Mouse (Mus musculus) spleen, postnatal 10 days (tissue): ENCODE measurements around the gene Tysnd1.

ENCODE experiments used
- DNase-seq, 2 experiments: peaks; one replicate each; pipeline ENCODE4 v3.0.0; 2021 to 2022; ENCODE audit warnings: low spot score in 2 of 2

Gene Tysnd1

DNA sequence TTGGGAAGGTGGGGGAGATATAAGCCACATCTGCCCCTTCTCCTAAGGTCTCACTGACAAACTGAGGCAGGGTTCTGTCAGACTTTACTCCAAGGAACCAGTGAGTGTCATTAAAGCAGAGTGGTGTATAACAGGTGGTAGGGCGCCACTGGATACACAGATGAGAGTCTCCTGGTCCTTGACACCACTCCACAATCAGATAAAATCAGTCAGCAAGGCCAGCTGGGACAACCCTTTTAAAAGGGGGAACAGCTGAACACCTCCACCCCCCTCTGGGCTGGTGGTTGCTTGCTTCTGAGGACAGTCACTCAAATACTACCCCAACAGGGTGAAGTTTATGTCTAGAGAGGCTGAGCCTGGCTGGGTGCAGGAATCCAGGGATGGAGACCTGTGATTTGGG lies 42.2 kb downstream of the Tysnd1 start:
- DNase-seq = no peak

- no peak for DNase-seq
These were observed 42.8 kb downstream of the Tysnd1 start for GRCm38 (mm10) chr10:61738126-61738525.

- DNase-seq = no peak
These were observed 46.0 kb downstream of the Tysnd1 start for GRCm38 (mm10) chr10:61741306-61741705.

- no peak for DNase-seq
These were observed 46.6 kb downstream of the Tysnd1 start for GRCm38 (mm10) chr10:61741873-61742272.

DNA sequence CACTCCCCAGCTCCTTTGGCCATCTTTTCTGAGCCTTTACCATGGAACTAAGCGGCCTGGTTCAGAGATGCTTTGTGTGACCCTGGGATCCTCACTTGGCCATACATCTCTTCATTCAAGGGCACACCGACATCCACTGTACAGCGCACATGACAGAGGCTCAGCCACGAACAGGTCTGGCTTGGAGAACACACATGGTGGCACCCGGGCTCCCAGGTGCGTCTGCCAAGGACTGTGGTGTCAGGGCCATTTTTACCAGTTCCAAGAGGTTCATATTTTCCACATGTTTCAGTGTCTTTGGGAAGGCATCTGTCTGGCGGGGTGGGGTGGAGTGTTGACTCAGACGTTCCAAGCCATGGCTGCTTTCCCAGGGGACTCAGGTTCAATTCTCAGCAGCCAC lies 47.0 kb downstream of the Tysnd1 start:
- no peak for DNase-seq

- DNase-seq = peak in 1 of 2 experiments; percentile 55
These were observed 49.8 kb downstream of the Tysnd1 start for GRCm38 (mm10) chr10:61745133-61745532.

- no peak for DNase-seq
These were observed 52.0 kb downstream of the Tysnd1 start for GRCm38 (mm10) chr10:61747302-61747701.

DNA sequence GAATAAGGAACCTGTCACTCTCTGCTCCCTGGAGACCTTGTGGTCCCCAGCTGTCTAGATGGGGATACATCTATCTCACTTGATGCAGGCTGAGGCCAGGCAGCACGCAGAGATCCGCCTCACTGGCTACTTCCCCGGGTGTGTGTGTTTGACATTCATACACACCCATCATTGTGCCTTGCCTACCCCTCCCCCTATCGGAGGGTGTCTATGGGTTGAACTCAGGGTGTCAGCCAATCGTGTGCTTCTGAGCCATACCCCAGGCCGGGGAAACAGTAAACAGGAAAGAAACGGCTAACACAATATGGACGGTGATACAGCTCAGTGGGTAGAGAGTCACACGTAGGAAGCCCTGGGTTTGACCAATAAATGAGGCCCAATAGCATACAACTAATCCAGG lies 54.7 kb downstream of the Tysnd1 start:
- no peak for DNase-seq

- DNase-seq = no peak
These were observed 56.4 kb downstream of the Tysnd1 start for GRCm38 (mm10) chr10:61751534-61752219.
